Mouse (Mus musculus): ENCODE results near the gene Myo10. TPM values are rescaled to one million over a fixed set of nuclear protein-coding genes. Genes with fewer than 3 reads are reported as not detected.

Myo10 gene
- polyA plus RNA-seq, 1 experiment from 2014 or later = 35.4 TPM

DNA sequence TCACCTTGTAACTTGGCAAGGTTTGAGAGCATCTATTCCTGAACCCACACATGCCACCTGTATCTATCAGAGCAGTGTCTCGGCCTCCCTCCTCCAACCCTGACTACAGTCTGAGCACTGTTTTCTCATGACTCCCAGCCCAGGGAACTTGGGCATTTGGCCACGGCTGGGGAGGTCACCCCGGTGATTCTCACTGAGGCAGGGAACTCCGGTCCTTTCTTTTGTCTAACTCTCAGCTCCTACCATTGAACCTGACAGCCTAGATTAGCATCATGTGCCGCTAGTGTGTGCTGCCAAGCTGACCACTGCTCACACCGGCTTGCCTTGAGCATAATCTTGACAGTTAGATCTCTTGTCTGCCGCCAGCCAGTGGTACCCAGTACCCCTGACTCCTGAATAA, 140.8 kb downstream of the Myo10 start:
- DNase-seq (ENCODE audit: low spot score) = no peak
- Histone ChIP-seq H3K4me2 (ENCODE audit: low read depth, low read length) (no peak overlapping the region), H3K9ac (replicated peaks; ENCODE audit: low read length) (no peak overlapping the region), H3K27ac (replicated peaks; ENCODE audit: low read depth, low read length) (peak overlapping the region; percentile 56; the same call in 1 of the 2 replicates), H3K4me3 (ENCODE audit: low read depth, low read length) (no peak overlapping the region), H3K4me1 (ENCODE audit: control insufficient read depth, insufficient read depth, low read length) (peaks cover 8% of the 10 kb centered on the region), H3K36me3 (replicated peaks; ENCODE audit: control insufficient read depth, insufficient read depth, low read depth, low read length) (no peaks in the 10 kb centered on the region; the same call in 1 of the 2 replicates), H3K9me3 (replicated peaks; ENCODE audit: control insufficient read depth, low read length) (no peaks in the 10 kb centered on the region), H3K27me3 (ENCODE audit: control insufficient read depth, insufficient read depth, low read length) (no peaks in the 10 kb centered on the region)
- WGBS = 65% methylated on average over 7 of the region's 7 CpGs
- ATAC-seq (replicated peaks; ENCODE audit: insufficient number of reproducible peaks, low FRiP score, low TSS enrichment, low read depth) = no peak

DNA sequence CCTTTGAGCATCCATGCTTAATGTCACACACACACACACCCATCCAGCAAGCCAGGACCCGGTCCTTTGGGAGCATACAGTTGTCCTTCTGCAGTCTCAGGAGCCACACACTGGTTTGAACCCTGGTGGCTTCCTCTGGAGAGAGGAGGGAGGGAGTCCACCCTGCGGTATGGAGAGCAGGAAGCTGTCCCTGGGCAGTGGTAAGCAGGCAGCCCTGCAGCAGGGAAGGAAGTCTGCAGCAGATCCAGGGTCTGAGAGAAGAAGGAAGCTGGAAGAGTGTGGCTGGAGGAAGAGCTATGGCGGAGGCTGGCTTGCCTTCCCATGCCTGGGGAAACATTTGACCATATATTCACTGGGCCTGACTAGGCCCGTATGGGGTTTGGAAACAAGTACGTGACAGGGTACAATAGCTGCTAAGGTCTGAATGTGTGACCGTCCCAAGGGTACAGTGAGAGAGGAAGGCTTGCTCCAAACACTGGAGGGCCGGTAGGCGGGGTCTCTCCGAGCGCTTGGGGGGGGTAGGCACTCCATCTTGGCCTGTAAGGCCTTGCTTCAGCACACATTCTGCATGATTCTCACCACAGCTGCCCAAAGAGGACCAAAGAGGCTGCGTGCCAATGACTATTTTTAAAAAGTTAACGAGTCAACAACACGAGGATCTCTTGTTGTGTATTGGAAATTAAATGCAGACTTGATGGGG, 142.5 kb downstream of the Myo10 start:
- 74% methylated on average over 13 of the region's 13 CpGs for WGBS
- no peaks in the 10 kb centered on the region for H3K9me3 ChIP-seq (replicated peaks; ENCODE audit: control insufficient read depth, low read length)
- no peak overlapping the region for H3K9ac ChIP-seq (replicated peaks; ENCODE audit: low read length)

DNA sequence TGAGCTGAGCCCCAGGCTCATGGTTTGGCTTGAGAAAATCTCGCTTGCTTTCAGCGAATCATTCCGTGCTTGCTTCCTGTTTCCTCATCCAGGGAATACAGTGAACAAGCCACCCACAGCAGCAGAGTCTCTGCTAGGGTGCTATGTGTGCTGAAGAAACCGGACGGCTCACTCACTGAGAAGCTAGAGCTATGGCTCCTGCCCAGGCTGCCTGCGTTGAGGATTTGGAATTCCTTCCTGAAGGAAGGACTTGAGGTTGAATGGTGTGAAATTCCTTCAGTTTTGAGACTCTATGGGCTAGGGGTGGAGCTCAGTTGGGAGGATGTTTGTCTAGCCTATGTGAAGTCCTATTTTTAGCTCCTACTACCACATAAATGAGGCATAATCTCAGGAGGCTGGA, 145.5 kb downstream of the Myo10 start:
- Histone ChIP-seq H3K9ac (replicated peaks; ENCODE audit: low read length) (no peak overlapping the region), H3K27me3 (ENCODE audit: control insufficient read depth, insufficient read depth, low read length) (no peaks in the 10 kb centered on the region), H3K27ac (replicated peaks; ENCODE audit: low read depth, low read length) (no peak overlapping the region), H3K9me3 (replicated peaks; ENCODE audit: control insufficient read depth, low read length) (no peaks in the 10 kb centered on the region), H3K4me1 (ENCODE audit: control insufficient read depth, insufficient read depth, low read length) (peaks cover 3% of the 10 kb centered on the region; the same call in 1 of the 2 replicates), H3K4me2 (ENCODE audit: low read depth, low read length) (no peak overlapping the region), H3K36me3 (replicated peaks; ENCODE audit: control insufficient read depth, insufficient read depth, low read depth, low read length) (no peaks in the 10 kb centered on the region; the same call in 1 of the 2 replicates), H3K4me3 (ENCODE audit: low read depth, low read length) (no peak overlapping the region)
- ATAC-seq (replicated peaks; ENCODE audit: insufficient number of reproducible peaks, low FRiP score, low TSS enrichment, low read depth) (no peak), DNase-seq (ENCODE audit: low spot score) (no peak)
- WGBS = 55% methylated on average over 6 of the region's 6 CpGs

More for the DNA sequence above, 142.5 kb downstream of the Myo10 start:
- Histone ChIP-seq H3K27ac (replicated peaks; ENCODE audit: low read depth, low read length) (no peak overlapping the region), H3K4me1 (ENCODE audit: control insufficient read depth, insufficient read depth, low read length) (peaks cover 8% of the 10 kb centered on the region), H3K36me3 (replicated peaks; ENCODE audit: control insufficient read depth, insufficient read depth, low read depth, low read length) (no peaks in the 10 kb centered on the region; the same call in 1 of the 2 replicates), H3K4me3 (ENCODE audit: low read depth, low read length) (no peak overlapping the region), H3K4me2 (ENCODE audit: low read depth, low read length) (no peak overlapping the region), H3K27me3 (ENCODE audit: control insufficient read depth, insufficient read depth, low read length) (no peaks in the 10 kb centered on the region)
- ATAC-seq (replicated peaks; ENCODE audit: insufficient number of reproducible peaks, low FRiP score, low TSS enrichment, low read depth) (no peak), DNase-seq (ENCODE audit: low spot score) (no peak)

DNA sequence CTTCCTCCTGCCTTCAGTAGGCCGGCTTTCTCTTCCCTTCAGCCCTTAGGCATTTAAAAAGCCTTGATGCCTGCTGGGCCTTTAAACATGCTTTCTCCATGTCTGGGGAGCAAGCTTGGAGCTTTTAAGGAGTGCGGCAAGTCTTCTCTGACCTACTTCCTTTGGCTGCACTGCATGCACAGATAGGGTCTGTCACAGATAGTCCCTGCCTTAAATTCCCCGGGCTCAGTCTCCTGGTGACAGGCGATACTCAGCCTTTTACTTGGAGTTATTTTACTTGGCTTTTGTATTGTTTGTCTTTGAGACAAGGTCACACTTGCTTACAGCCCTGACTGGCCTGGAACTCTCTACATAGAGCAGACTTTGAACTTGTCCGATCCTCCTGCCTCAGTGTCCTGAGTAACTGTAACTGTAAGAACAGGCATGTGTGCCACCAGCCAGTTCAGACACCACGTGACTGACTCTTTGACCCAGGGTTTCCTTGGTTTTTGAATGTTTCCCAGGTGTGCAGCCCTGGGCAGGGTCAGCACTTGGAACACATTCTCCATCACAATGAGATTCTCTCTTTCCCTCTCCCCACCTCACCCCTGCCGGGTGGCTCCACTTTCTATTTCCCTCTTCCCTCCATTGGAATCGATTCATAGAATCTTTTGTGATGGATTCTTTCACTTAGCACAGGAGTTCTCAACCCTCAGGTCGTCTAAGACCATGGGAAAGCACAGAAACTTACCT, 147.4 kb downstream of the Myo10 start:
- H3K4me3 ChIP-seq (ENCODE audit: low read depth, low read length) = no peak overlapping the region
- H3K27me3 ChIP-seq (ENCODE audit: control insufficient read depth, insufficient read depth, low read length) = no peaks in the 10 kb centered on the region
- no peaks in the 10 kb centered on the region; the same call in 1 of the 2 replicates for H3K36me3 ChIP-seq (replicated peaks; ENCODE audit: control insufficient read depth, insufficient read depth, low read depth, low read length)
- H3K9me3 ChIP-seq (replicated peaks; ENCODE audit: control insufficient read depth, low read length) = no peaks in the 10 kb centered on the region
- no peak for ATAC-seq (replicated peaks; ENCODE audit: insufficient number of reproducible peaks, low FRiP score, low TSS enrichment, low read depth)
- no peaks in the 10 kb centered on the region for H3K4me1 ChIP-seq (ENCODE audit: control insufficient read depth, insufficient read depth, low read length)
- H3K9ac ChIP-seq (replicated peaks; ENCODE audit: low read length) = no peak overlapping the region
- no peak for DNase-seq (ENCODE audit: low spot score)
- no peak overlapping the region for H3K27ac ChIP-seq (replicated peaks; ENCODE audit: low read depth, low read length)
- no peak overlapping the region for H3K4me2 ChIP-seq (ENCODE audit: low read depth, low read length)
- WGBS = 53% methylated on average over 9 of the region's 9 CpGs

DNA sequence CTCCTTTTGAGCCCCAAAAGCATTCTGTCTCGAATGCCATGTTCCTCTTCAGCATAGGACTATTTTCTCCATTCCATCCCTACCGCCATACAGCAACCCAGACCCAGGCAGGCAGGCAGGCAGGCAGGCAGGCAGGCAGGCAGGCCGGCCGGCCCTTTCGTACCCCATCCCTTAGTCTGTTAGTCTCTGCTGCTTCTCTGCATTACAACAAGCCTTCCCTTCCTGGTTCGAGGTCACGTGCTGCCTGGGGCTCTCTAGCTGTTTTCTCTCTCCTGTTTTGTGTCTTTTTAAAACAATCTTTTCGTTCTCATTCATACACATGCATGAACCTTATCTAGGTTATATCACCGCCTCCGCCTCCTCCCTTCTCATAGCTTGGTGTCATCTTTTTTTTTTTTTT, 149.5 kb downstream of the Myo10 start:
- DNase-seq (ENCODE audit: low spot score) (no peak), ATAC-seq (replicated peaks; ENCODE audit: insufficient number of reproducible peaks, low FRiP score, low TSS enrichment, low read depth) (no peak)
- 91% methylated on average over 10 of the region's 10 CpGs for WGBS
- no peak overlapping the region for H3K4me3 ChIP-seq (ENCODE audit: low read depth, low read length)
- no peak overlapping the region for H3K9ac ChIP-seq (replicated peaks; ENCODE audit: low read length)
- H3K27ac ChIP-seq (replicated peaks; ENCODE audit: low read depth, low read length) = no peak overlapping the region
- H3K9me3 ChIP-seq (replicated peaks; ENCODE audit: control insufficient read depth, low read length) = no peaks in the 10 kb centered on the region
- H3K36me3 ChIP-seq (replicated peaks; ENCODE audit: control insufficient read depth, insufficient read depth, low read depth, low read length) = no peaks in the 10 kb centered on the region
- H3K27me3 ChIP-seq (ENCODE audit: control insufficient read depth, insufficient read depth, low read length) = no peaks in the 10 kb centered on the region
- no peak overlapping the region for H3K4me2 ChIP-seq (ENCODE audit: low read depth, low read length)
- no peaks in the 10 kb centered on the region for H3K4me1 ChIP-seq (ENCODE audit: control insufficient read depth, insufficient read depth, low read length)

DNA sequence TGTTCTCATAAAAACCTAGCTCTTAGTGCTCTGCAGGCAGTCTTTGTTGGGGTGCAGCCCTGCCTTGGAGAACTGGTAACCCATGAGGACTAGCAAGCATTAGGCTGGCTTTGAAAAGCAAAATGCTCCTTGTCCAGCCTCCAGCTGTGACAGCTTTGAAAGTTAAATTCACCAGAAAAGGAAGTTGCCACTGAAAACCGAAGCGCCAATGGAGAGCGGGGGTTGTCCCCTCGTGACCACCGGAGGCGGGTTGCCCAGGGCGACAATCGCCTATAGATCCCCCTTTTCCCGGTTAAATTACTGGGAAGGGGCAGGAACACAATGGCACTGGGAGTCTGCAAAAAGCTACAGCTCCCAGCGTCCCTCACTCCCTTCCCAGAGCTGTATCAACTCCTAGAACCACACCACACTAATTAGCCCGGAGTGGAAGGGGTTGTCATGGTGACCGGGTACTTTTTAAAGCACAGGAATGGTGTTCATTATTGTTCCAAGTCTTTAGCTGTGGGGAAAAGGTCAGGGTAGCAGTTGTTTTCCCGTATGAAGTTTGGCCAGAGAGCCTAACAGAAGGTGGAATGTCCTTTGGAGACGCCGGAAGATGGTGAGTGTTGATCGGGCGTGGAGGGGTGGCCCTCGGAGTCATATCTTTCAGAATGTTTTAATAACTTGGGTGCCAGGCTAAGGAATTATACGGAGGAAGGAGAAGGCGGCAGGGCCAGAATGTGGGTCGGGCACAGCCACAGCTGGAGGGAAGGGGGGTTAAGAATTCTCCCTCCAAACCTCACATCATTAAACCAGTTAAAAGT, 151.6 kb downstream of the Myo10 start:
- Histone ChIP-seq H3K9me3 (replicated peaks; ENCODE audit: control insufficient read depth, low read length) (no peaks in the 10 kb centered on the region), H3K27me3 (ENCODE audit: control insufficient read depth, insufficient read depth, low read length) (no peaks in the 10 kb centered on the region), H3K4me2 (ENCODE audit: low read depth, low read length) (peak overlapping the region; percentile 49), H3K9ac (replicated peaks; ENCODE audit: low read length) (peak overlapping the region; percentile 48), H3K27ac (replicated peaks; ENCODE audit: low read depth, low read length) (peak overlapping the region; percentile 74), H3K4me1 (ENCODE audit: control insufficient read depth, insufficient read depth, low read length) (no peaks in the 10 kb centered on the region), H3K36me3 (replicated peaks; ENCODE audit: control insufficient read depth, insufficient read depth, low read depth, low read length) (no peaks in the 10 kb centered on the region), H3K4me3 (ENCODE audit: low read depth, low read length) (peak overlapping the region; percentile 33)
- DNase-seq (ENCODE audit: low spot score) = peak; percentile 91
- 2% methylated on average over 21 of the region's 21 CpGs for WGBS
- peak; percentile 94 for ATAC-seq (replicated peaks; ENCODE audit: insufficient number of reproducible peaks, low FRiP score, low TSS enrichment, low read depth)

DNA sequence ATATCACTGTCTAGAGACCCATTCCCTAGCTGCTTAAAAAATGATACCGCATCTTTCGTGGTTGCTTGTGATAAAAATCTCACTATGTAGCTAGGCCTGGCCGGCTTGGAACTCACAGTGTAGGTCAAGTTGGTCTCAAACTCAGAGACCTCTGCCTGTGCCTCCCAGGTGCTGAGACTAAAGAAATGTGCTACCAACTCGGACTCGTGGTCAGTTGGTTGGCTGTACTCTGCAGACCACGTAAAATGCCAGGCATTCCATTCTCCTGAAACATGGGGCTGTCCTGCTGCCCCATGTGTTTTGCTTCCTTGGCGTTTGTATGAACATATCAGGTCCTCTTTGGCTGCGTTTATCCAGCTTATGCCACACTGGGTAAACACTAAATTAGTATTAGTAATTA, 156.6 kb downstream of the Myo10 start:
- no peak overlapping the region for H3K27ac ChIP-seq (replicated peaks; ENCODE audit: low read depth, low read length)
- no peak overlapping the region for H3K4me2 ChIP-seq (ENCODE audit: low read depth, low read length)
- ATAC-seq (replicated peaks; ENCODE audit: insufficient number of reproducible peaks, low FRiP score, low TSS enrichment, low read depth) (no peak), DNase-seq (ENCODE audit: low spot score) (no peak)
- H3K4me1 ChIP-seq (ENCODE audit: control insufficient read depth, insufficient read depth, low read length) = no peaks in the 10 kb centered on the region
- H3K9ac ChIP-seq (replicated peaks; ENCODE audit: low read length) = no peak overlapping the region
- H3K4me3 ChIP-seq (ENCODE audit: low read depth, low read length) = no peak overlapping the region
- no peaks in the 10 kb centered on the region for H3K27me3 ChIP-seq (ENCODE audit: control insufficient read depth, insufficient read depth, low read length)
- 76% methylated on average over 8 of the region's 8 CpGs for WGBS
- H3K36me3 ChIP-seq (replicated peaks; ENCODE audit: control insufficient read depth, insufficient read depth, low read depth, low read length) = peaks cover 15% of the 10 kb centered on the region
- H3K9me3 ChIP-seq (replicated peaks; ENCODE audit: control insufficient read depth, low read length) = no peaks in the 10 kb centered on the region
